Mouse (Mus musculus): ENCODE measurements at regions not wholly inside any gene's neighbourhood (a gene's known extent, or its start where the extent isn't known, plus 50 kb on each side); places are given as distances from the start of the nearest gene placed in this dataset.

GRCm38 (mm10) chr2:159451439-159451838, 656.8 kb downstream of the Dhx35 start:
- ATAC-seq (ENCODE audit: extremely low read depth, insufficient number of reproducible peaks, low FRiP score, poor library complexity, severe bottlenecking) (no peak), DNase-seq (ENCODE audit: low spot score) (no peak)
- no peak overlapping the region for H3K4me3 ChIP-seq (ENCODE audit: low read depth, low read length)
- H3K4me1 ChIP-seq (ENCODE audit: insufficient read depth, low read depth, low read length), result no peaks in the 10 kb centered on the region
- TF ChIP-seq CTCF (IDR thresholded peaks at IDR 0.05; ENCODE audit: low read depth, low read length), result no peak
- no peak for TF ChIP-seq POLR2AphosphoS5 (IDR thresholded peaks at IDR 0.05; ENCODE audit: insufficient replicate concordance, low read depth, low read length)
- no peak for TF ChIP-seq GATA2 (IDR thresholded peaks at IDR 0.05; ENCODE audit: borderline replicate concordance, low read depth, low read length)
- TF ChIP-seq GATA1 (IDR thresholded peaks at IDR 0.05; ENCODE audit: borderline replicate concordance, low read length), result no peak
- TF ChIP-seq TAL1 (conservative IDR thresholded peaks at IDR 0.05; ENCODE audit: low read depth, low read length), result no peak
- no peaks in the 10 kb centered on the region for H3K27me3 ChIP-seq (ENCODE audit: insufficient read depth, low read length)
- peaks cover 57% of the 10 kb centered on the region for H3K9me3 ChIP-seq (replicated peaks)
- no peaks in the 10 kb centered on the region for H3K36me3 ChIP-seq (replicated peaks)

DNA sequence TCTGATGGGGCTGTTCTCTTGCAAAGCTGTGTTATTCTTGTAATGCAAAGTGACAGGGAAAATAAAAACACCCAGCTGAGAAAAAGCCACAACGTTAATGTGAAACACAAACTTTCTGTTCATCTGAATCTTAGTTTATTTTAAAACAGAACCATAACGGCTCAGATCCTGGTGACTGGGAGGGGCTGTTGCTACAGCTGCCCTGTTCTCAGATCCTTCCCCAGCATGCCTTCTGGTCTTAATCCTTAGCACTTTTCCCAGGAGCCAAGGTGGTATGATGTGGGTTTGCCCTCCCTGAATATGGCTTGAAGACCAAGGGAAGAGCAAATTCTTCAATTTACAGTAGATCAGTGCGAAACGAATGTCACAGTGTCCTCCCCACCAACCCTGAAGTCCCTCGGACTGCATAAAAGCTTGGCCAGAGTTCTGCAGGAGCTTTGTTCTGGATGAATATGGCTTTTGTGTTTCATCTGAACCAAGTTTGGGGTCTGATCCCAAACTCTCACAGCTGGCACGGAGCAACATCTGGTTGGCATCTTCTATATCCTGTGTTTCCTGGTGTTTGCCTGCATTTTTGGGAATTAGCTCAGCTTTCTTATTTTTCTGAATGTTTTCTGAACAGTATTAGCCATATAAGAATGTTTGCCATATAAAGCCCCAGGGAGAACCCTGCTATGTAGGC, 686.9 kb downstream of the Dhx35 start:
- no peaks in the 10 kb centered on the region for H3K4me1 ChIP-seq (ENCODE audit: insufficient read depth, low read depth, low read length)
- ATAC-seq (ENCODE audit: extremely low read depth, insufficient number of reproducible peaks, low FRiP score, poor library complexity, severe bottlenecking) (no peak), DNase-seq (ENCODE audit: low spot score) (no peak)
- no peaks in the 10 kb centered on the region for H3K36me3 ChIP-seq (replicated peaks)
- H3K9me3 ChIP-seq (replicated peaks), result peaks cover 22% of the 10 kb centered on the region
- no peaks in the 10 kb centered on the region for H3K27me3 ChIP-seq (ENCODE audit: insufficient read depth, low read length)
- no peak for TF ChIP-seq GATA2 (IDR thresholded peaks at IDR 0.05; ENCODE audit: borderline replicate concordance, low read depth, low read length)
- TF ChIP-seq CTCF (IDR thresholded peaks at IDR 0.05; ENCODE audit: low read depth, low read length), result no peak
- TF ChIP-seq GATA1 (IDR thresholded peaks at IDR 0.05; ENCODE audit: borderline replicate concordance, low read length), result no peak
- no peak for TF ChIP-seq POLR2AphosphoS5 (IDR thresholded peaks at IDR 0.05; ENCODE audit: insufficient replicate concordance, low read depth, low read length)
- TF ChIP-seq TAL1 (conservative IDR thresholded peaks at IDR 0.05; ENCODE audit: low read depth, low read length), result no peak
- no peak overlapping the region for H3K4me3 ChIP-seq (ENCODE audit: low read depth, low read length)

DNA sequence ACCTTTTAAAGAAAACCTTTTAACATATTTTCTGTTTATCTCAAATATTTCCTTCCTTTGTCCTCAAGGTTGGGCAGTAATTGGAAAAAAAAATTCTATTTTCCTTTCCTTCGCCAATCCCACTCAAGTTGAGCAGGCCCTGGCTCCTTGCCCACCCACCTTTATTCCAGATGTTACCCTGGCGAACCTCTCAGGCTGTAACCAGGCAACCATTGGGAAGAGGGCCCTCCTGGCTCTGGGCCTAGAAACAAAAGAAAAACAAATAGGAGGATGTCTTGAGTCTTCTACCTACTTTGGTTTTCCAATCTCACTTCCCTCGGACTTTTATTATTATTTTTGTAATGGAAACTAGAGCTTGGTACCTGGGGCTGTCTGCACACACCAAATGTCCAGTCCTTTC, 696.5 kb downstream of the Dhx35 start:
- ATAC-seq (ENCODE audit: extremely low read depth, insufficient number of reproducible peaks, low FRiP score, poor library complexity, severe bottlenecking) (no peak), DNase-seq (ENCODE audit: low spot score) (no peak)
- no peak for TF ChIP-seq GATA2 (IDR thresholded peaks at IDR 0.05; ENCODE audit: borderline replicate concordance, low read depth, low read length)
- TF ChIP-seq TAL1 (conservative IDR thresholded peaks at IDR 0.05; ENCODE audit: low read depth, low read length), result no peak
- no peak for TF ChIP-seq POLR2AphosphoS5 (IDR thresholded peaks at IDR 0.05; ENCODE audit: insufficient replicate concordance, low read depth, low read length)
- TF ChIP-seq CTCF (IDR thresholded peaks at IDR 0.05; ENCODE audit: low read depth, low read length), result no peak
- no peak for TF ChIP-seq GATA1 (IDR thresholded peaks at IDR 0.05; ENCODE audit: borderline replicate concordance, low read length)
- H3K9me3 ChIP-seq (replicated peaks), result peaks cover 32% of the 10 kb centered on the region
- no peaks in the 10 kb centered on the region for H3K27me3 ChIP-seq (ENCODE audit: insufficient read depth, low read length)
- H3K36me3 ChIP-seq (replicated peaks), result no peaks in the 10 kb centered on the region
- no peaks in the 10 kb centered on the region for H3K4me1 ChIP-seq (ENCODE audit: insufficient read depth, low read depth, low read length)
- no peak overlapping the region for H3K4me3 ChIP-seq (ENCODE audit: low read depth, low read length)

GRCm38 (mm10) chr2:159498691-159499090, 704.1 kb downstream of the Dhx35 start:
- DNase-seq (ENCODE audit: low spot score), result no peak
- no peaks in the 10 kb centered on the region for H3K36me3 ChIP-seq (replicated peaks)
- ATAC-seq (ENCODE audit: extremely low read depth, insufficient number of reproducible peaks, low FRiP score, poor library complexity, severe bottlenecking), result no peak
- H3K9me3 ChIP-seq (replicated peaks), result peaks cover 53% of the 10 kb centered on the region
- H3K4me1 ChIP-seq (ENCODE audit: insufficient read depth, low read depth, low read length), result no peaks in the 10 kb centered on the region
- H3K27me3 ChIP-seq (ENCODE audit: insufficient read depth, low read length), result no peaks in the 10 kb centered on the region
- TF ChIP-seq POLR2AphosphoS5 (IDR thresholded peaks at IDR 0.05; ENCODE audit: insufficient replicate concordance, low read depth, low read length), result no peak
- TF ChIP-seq TAL1 (conservative IDR thresholded peaks at IDR 0.05; ENCODE audit: low read depth, low read length), result no peak
- no peak overlapping the region for H3K4me3 ChIP-seq (ENCODE audit: low read depth, low read length)

GRCm38 (mm10) chr2:159501039-159501438, 706.4 kb downstream of the Dhx35 start:
- peaks cover 41% of the 10 kb centered on the region for H3K9me3 ChIP-seq (replicated peaks)
- ATAC-seq (ENCODE audit: extremely low read depth, insufficient number of reproducible peaks, low FRiP score, poor library complexity, severe bottlenecking) (no peak), DNase-seq (ENCODE audit: low spot score) (no peak)

DNA sequence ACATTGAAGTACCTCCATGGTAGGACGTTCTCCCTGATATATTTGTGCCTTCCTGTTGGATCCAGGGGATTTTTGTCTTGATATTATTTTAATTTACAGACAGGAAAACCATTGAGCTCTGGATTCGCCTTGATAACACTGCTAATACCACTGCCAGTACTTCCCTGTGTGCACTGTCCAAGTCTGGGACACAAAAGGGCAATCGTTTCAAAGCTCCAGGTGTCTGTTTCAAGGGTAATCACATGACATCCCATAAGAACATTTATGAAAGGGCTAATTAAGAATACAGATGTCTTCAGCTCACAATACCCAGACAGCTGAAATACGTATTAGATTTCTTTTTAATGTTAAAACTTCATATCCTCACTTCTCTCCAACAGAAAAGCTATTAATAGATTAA, 724.5 kb downstream of the Dhx35 start:
- Histone ChIP-seq H3K9me3 (replicated peaks) (peaks cover 6% of the 10 kb centered on the region), H3K27me3 (ENCODE audit: insufficient read depth, low read length) (no peaks in the 10 kb centered on the region), H3K36me3 (replicated peaks) (no peaks in the 10 kb centered on the region), H3K4me3 (ENCODE audit: low read depth, low read length) (no peak overlapping the region), H3K4me1 (ENCODE audit: insufficient read depth, low read depth, low read length) (no peaks in the 10 kb centered on the region)
- no peak for TF ChIP-seq GATA2 (IDR thresholded peaks at IDR 0.05; ENCODE audit: borderline replicate concordance, low read depth, low read length)
- TF ChIP-seq POLR2AphosphoS5 (IDR thresholded peaks at IDR 0.05; ENCODE audit: insufficient replicate concordance, low read depth, low read length), result no peak
- no peak for TF ChIP-seq CTCF (IDR thresholded peaks at IDR 0.05; ENCODE audit: low read depth, low read length)
- TF ChIP-seq GATA1 (IDR thresholded peaks at IDR 0.05; ENCODE audit: borderline replicate concordance, low read length), result no peak
- TF ChIP-seq TAL1 (conservative IDR thresholded peaks at IDR 0.05; ENCODE audit: low read depth, low read length), result no peak
- DNase-seq (ENCODE audit: low spot score) (no peak), ATAC-seq (ENCODE audit: extremely low read depth, insufficient number of reproducible peaks, low FRiP score, poor library complexity, severe bottlenecking) (no peak)

More at GRCm38 (mm10) chr2:159501039-159501438, 706.4 kb downstream of the Dhx35 start:
- no peak overlapping the region for H3K4me3 ChIP-seq (ENCODE audit: low read depth, low read length)
- no peaks in the 10 kb centered on the region for H3K4me1 ChIP-seq (ENCODE audit: insufficient read depth, low read depth, low read length)
- no peaks in the 10 kb centered on the region for H3K36me3 ChIP-seq (replicated peaks)
- TF ChIP-seq GATA1 (IDR thresholded peaks at IDR 0.05; ENCODE audit: borderline replicate concordance, low read length) (no peak), POLR2AphosphoS5 (IDR thresholded peaks at IDR 0.05; ENCODE audit: insufficient replicate concordance, low read depth, low read length) (no peak), GATA2 (IDR thresholded peaks at IDR 0.05; ENCODE audit: borderline replicate concordance, low read depth, low read length) (no peak)
- H3K27me3 ChIP-seq (ENCODE audit: insufficient read depth, low read length), result no peaks in the 10 kb centered on the region

Data from G1E (cell line).